Comparison of ENCODE assay signal across 9 mouse cellular contexts in genomic region chr11:34782516-34783430, GRCm38 (mm10). TPM values are rescaled to one million over a fixed set of nuclear protein-coding genes. Genes with fewer than 3 reads are reported as not detected.
DNase-seq lines count a peak whose midpoint lies in the region; ATAC-seq and TF ChIP-seq lines count a peak whose summit lies in the region.
"Had no signal": no experiment of that assay in that cellular context is flagged by ENCODE, and none has a peak within 500 bp of the region (broad histone marks: within the 10 kb centered on the region; RNA-seq: fewer than 3 reads in every experiment).

No protein-coding gene starts in this region.

- TF ChIP-seq CTCF in cortical plate, adult 2 months (IDR thresholded peaks at IDR 0.05; ENCODE audit: extremely low read depth, insufficient read depth, low read length): no peak
- TF ChIP-seq CTCF in layer of hippocampus, adult 2 months (conservative IDR thresholded peaks at IDR 0.05): no peak

- WGBS in kidney, embryonic 16.5 days: 72% methylated on average over 8 of the region's 8 CpGs

- H3K4me1 ChIP-seq in kidney, embryonic 16.5 days (ENCODE audit: insufficient read depth, low read length): no peaks in the 10 kb centered on the region
- no peaks in the 10 kb centered on the region for H3K4me1 ChIP-seq in cortical plate, adult 2 months (ENCODE audit: control insufficient read depth, insufficient read depth, low read length)

- H3K27ac ChIP-seq in kidney, embryonic 16.5 days (ENCODE audit: low read length): no peak overlapping the region
- no peak overlapping the region for H3K27ac ChIP-seq in cortical plate, adult 2 months (ENCODE audit: insufficient read depth, low read length)
- H3K27ac ChIP-seq in layer of hippocampus, adult 2 months: no peak overlapping the region

- no peak for ATAC-seq in kidney, embryonic 16.5 days (ENCODE audit: low FRiP score, low TSS enrichment)

- no peaks in the 10 kb centered on the region for H3K36me3 ChIP-seq in kidney, embryonic 16.5 days (ENCODE audit: insufficient read depth, low read length)

- no peak overlapping the region for H3K9ac ChIP-seq in kidney, embryonic 16.5 days (replicated peaks; ENCODE audit: low read length)

- H3K9me3 ChIP-seq in kidney, embryonic 16.5 days (ENCODE audit: low read length): no peaks in the 10 kb centered on the region

- no peaks in the 10 kb centered on the region for H3K27me3 ChIP-seq in kidney, embryonic 16.5 days (ENCODE audit: insufficient read depth, low read length)

- H3K4me3 ChIP-seq in kidney, embryonic 16.5 days (ENCODE audit: low read length): no peak overlapping the region
- 0 out of 2 replicates have a peak overlapping the region, but pooled peaks have one; percentile 9 for H3K4me3 ChIP-seq in cortical plate, adult 2 months (ENCODE audit: insufficient read depth, low read length)
- H3K4me3 ChIP-seq in layer of hippocampus, adult 2 months: no peak overlapping the region

- no peak overlapping the region for H3K4me2 ChIP-seq in kidney, embryonic 16.5 days (replicated peaks; ENCODE audit: low read depth, low read length)

- peak; percentile 4 for DNase-seq in kidney, adult 18-20 months
- DNase-seq in lung, postnatal 25 days (ENCODE audit: low spot score): peak; percentile 74
- DNase-seq in thymus, adult 18-20 months: peak; percentile 70 to 84
- DNase-seq in embryo, embryonic 11 days: no peak
- no peak for DNase-seq in cerebellum, adult 9-11 months
- no peak for DNase-seq in layer of hippocampus, adult 2 months (ENCODE audit: low spot score in 2 of 2)
- DNase-seq: kidney, postnatal 10 days had no signal

- TF ChIP-seq POLR2A in cortical plate, adult 2 months (IDR thresholded peaks at IDR 0.05; ENCODE audit: extremely low read depth, insufficient read depth, low read length): no peak

RNA-seq across cellular contexts. Expression of gene Dock2, which starts 0.9 kb away (rescaled TPM):
- polyA plus RNA-seq in kidney, embryonic 16.5 days (2015; fragmentation: Nextera tagmentation; extraction: Ambion mirVana): 1.4 and 1.6 TPM in 2 replicates
- 1.7 and 1.9 TPM in 2 replicates for polyA plus RNA-seq in cortical plate, adult 2 months (2012; rRNA removed)
- 1 to 10 TPM; 3.1 to 3.4 TPM for total RNA-seq in layer of hippocampus, adult 2 months (2021)

RNA-seq across cellular contexts. Expression of gene Spdl1, which starts 50.7 kb away (rescaled TPM):
- polyA plus RNA-seq in kidney, embryonic 16.5 days (2015; fragmentation: Nextera tagmentation; extraction: Ambion mirVana): 22.7 and 24.1 TPM in 2 replicates
- polyA plus RNA-seq in cortical plate, adult 2 months (2012; rRNA removed): 0.40 and 0.61 TPM in 2 replicates
- 1 to 10 TPM in 1 of 2 experiments, under 1 TPM in 1; 0.71 to 1.1 TPM for total RNA-seq in layer of hippocampus, adult 2 months (2021)

Comparison
In these comparisons a context has a peak if more than half of its experiments do, and no peak if none do; other contexts are left out.
1. DNase-seq: peak in kidney, adult 18-20 months (single experiment), lung, postnatal 25 days (single experiment) and thymus, adult 18-20 months (2 of 2); none in embryo, embryonic 11 days (single experiment), cerebellum, adult 9-11 months (single experiment) and layer of hippocampus, adult 2 months (0 of 2).
2. RNA of gene Spdl1, which starts 50.7 kb away (polyA plus RNA-seq): 22.7 to 24.1 TPM in kidney, embryonic 16.5 days; 0.40 to 0.61 TPM in cortical plate, adult 2 months; every median in the first group is over 10 times any median in the second.